Mouse (Mus musculus) cerebellum, adult 11-12 months (tissue): ENCODE measurements around the gene Olfr837.
"Not testable (repeated sequence)": the region's sequence is repeated elsewhere in the genome, so short reads cannot be mapped to it uniquely, and the experiment has no call there.

Experiments used
- DNase-seq: peaks from one replicate; pipeline ENCODE4 v3.0.0; 2022

The Olfr837 gene

DNA sequence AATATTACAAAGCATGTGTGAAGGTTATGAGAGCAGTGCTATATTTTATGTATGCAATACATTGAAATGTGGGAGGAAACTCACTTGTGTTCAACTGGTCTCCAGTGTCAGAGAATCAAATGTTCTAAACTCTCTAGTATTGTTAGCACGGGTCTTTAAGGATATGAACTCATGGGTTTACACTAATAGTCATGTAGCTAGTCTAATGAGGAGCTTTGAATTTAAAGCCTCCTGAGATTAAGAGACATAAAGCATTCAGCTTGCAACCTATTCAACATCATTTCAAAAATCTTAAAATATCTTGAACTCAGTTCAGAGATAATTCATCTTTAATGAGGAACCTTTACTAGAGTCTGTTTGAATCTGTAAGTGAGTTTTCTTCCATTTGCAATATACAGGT, at the start of gene Olfr837:
TSS of gene Olfr837 (plus strand) at position 301 of the 400 bp plus-strand sequence.
- DNase-seq: no peak

DNA sequence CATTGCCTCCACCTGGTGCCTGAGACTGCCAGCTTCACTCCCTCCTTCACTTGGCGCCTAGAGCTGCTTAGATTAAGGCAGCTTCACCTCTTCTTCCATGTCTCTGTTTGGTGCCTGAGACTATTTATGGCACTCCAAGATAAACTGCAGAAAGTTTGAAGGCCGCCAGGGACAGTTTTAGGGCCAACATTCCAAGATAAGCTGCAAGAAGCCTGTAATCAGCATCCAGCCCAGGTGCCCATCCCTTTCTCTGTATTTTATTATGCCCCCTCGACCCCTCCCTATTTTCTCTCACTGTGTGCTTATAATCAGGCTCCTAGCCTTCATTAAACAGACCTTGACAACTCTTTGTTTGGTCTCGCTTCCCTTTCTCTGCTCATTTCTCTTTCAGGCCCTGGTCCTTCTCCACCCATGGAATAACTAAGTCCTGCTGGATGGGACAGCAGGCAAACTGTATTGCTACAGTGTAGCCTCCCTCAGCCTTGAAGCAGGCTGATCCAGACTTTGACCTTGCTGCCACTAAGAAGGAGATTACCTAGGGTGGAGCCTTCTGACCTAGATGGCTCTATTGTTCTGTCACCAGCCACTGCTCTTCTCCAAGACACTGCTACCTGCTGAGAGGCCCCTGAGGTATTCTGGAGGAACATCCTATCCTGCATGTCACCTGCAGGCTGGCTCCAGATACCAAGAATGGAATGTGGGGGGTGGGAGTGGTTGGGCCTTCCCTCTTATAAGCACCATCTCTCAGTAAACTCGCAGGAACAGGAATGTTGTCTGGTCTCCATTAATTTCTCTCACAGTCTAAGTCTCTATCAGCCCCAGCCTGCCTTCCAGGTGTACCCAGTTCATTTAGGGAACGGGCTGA, 43.0 kb upstream of the Olfr837 start:
- not testable (repeated sequence) for DNase-seq

DNA sequence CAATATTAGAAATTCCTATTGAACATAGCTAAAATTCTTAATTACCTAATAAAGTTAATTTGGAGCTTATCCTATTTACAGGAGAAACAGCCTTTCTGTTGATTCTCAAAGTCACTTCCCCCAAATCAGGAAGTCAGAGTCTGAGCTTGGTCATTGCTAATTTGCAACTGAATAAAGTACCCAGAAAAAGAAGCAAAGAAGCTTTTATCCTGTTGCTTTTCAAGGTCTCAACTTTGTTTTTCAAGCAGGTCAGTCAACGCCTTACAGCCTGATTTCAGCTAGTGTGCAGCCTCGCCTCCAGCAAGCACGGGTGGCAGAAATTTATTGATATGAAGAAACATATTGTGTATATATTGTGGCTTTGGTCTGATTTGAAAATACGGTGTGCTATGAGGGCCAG, 38.8 kb upstream of the Olfr837 start:
- DNase-seq: no peak

DNA sequence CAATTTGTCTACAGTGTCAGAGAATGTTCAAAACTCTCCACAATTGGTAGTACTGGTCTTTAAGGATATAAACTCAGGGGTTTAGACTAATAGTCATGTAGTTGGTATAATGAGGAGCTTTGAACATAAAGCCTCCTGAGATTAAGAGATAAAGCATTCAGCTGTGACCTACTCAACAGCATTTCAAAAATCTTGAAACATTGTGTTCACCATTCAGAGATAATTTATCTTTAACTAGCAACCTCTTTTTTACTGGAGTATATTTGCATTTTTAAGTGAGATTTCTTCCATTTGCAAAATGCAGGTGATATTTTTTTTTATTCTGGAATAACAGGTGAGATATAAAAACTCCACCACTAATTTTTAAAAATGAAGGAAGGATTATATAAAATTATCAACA, 16.0 kb upstream of the Olfr837 start, which contains the start of gene Olfr836:
TSS of gene Olfr836 (plus strand) at position 301 of the 400 bp plus-strand sequence.
- DNase-seq: no peak

DNA sequence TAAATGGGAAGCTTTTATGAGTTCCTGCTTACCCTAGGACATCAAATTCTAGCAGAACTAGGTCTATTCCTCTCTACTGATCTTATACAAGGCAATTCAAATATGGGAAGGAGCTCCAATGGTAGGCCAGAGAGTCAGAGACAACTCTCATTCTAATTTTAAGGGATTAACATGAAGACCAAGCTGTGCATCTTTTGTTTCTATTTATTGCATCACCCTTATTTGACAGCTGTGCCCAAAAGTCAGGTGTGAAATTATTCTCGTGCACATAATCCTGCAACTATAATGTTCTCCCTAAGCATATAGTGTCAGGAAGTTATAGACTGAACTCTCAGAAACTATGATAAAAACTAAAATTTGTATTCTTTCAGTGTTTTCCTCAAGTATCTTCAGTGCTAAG, 41.1 kb downstream of the Olfr837 start, which contains the start of gene Olfr839-ps1:
TSS of gene Olfr839-ps1 (minus strand) at position 101 of the 400 bp plus-strand sequence.
- no peak for DNase-seq
